Mouse (Mus musculus): Measurements from ENCODE around the gene Col4a2. TPM values are rescaled to one million over a fixed set of nuclear protein-coding genes. Genes with fewer than 3 reads are reported as not detected.

The Col4a2 gene
- polyA plus RNA-seq, 1 experiment: 0.14 TPM

- Histone ChIP-seq H3K4me1 (ENCODE audit: control insufficient read depth) (no peaks in the 10 kb centered on the region), H3K9me3 (ENCODE audit: control insufficient read depth, low read length) (peaks cover 4% of the 10 kb centered on the region), H3K4me3 (replicated peaks) (no peak overlapping the region), H3K27me3 (ENCODE audit: control insufficient read depth) (peaks cover 26% of the 10 kb centered on the region), H3K36me3 (ENCODE audit: control insufficient read depth) (no peaks in the 10 kb centered on the region; the same call in 1 of the 2 replicates)
- TF ChIP-seq GATA1 (IDR thresholded peaks at IDR 0.05; ENCODE audit: low read length) (no peak), TAL1 (IDR thresholded peaks at IDR 0.05; ENCODE audit: low read length) (no peak)
These were observed 158.1 kb downstream of the Col4a2 start for GRCm38 (mm10) chr8:11470694-11471093.

GRCm38 (mm10) chr8:11471309-11471708, 158.7 kb downstream of the Col4a2 start:
- Histone ChIP-seq H3K36me3 (ENCODE audit: control insufficient read depth) (no peaks in the 10 kb centered on the region; the same call in 1 of the 2 replicates), H3K9me3 (ENCODE audit: control insufficient read depth, low read length) (peaks cover 4% of the 10 kb centered on the region), H3K4me3 (replicated peaks) (no peak overlapping the region), H3K4me1 (ENCODE audit: control insufficient read depth) (no peaks in the 10 kb centered on the region), H3K27me3 (ENCODE audit: control insufficient read depth) (peaks cover 32% of the 10 kb centered on the region)
- TF ChIP-seq GATA1 (IDR thresholded peaks at IDR 0.05; ENCODE audit: low read length) (no peak), TAL1 (IDR thresholded peaks at IDR 0.05; ENCODE audit: low read length) (no peak)

- Histone ChIP-seq H3K36me3 (ENCODE audit: control insufficient read depth) (no peaks in the 10 kb centered on the region; the same call in 1 of the 2 replicates), H3K27me3 (ENCODE audit: control insufficient read depth) (peaks cover 50% of the 10 kb centered on the region), H3K4me1 (ENCODE audit: control insufficient read depth) (no peaks in the 10 kb centered on the region), H3K4me3 (replicated peaks) (no peak overlapping the region), H3K9me3 (ENCODE audit: control insufficient read depth, low read length) (no peaks in the 10 kb centered on the region; the same call in 1 of the 2 replicates)
- TF ChIP-seq TAL1 (IDR thresholded peaks at IDR 0.05; ENCODE audit: low read length) (no peak), GATA1 (IDR thresholded peaks at IDR 0.05; ENCODE audit: low read length) (no peak)
These were observed 160.5 kb downstream of the Col4a2 start for GRCm38 (mm10) chr8:11473072-11473471.

- Histone ChIP-seq H3K9me3 (ENCODE audit: control insufficient read depth, low read length) (no peaks in the 10 kb centered on the region; the same call in 1 of the 2 replicates), H3K36me3 (ENCODE audit: control insufficient read depth) (no peaks in the 10 kb centered on the region), H3K4me3 (replicated peaks) (no peak overlapping the region), H3K27me3 (ENCODE audit: control insufficient read depth) (peaks cover 73% of the 10 kb centered on the region), H3K4me1 (ENCODE audit: control insufficient read depth) (peaks cover 4% of the 10 kb centered on the region)
- TF ChIP-seq TAL1 (IDR thresholded peaks at IDR 0.05; ENCODE audit: low read length) (no peak), GATA1 (IDR thresholded peaks at IDR 0.05; ENCODE audit: low read length) (no peak)
These were observed 162.8 kb downstream of the Col4a2 start for GRCm38 (mm10) chr8:11475397-11475796.

- H3K4me1 ChIP-seq (ENCODE audit: control insufficient read depth): peaks cover 4% of the 10 kb centered on the region
- no peaks in the 10 kb centered on the region; the same call in 1 of the 2 replicates for H3K9me3 ChIP-seq (ENCODE audit: control insufficient read depth, low read length)
- TF ChIP-seq TAL1 (IDR thresholded peaks at IDR 0.05; ENCODE audit: low read length) (no peak), GATA1 (IDR thresholded peaks at IDR 0.05; ENCODE audit: low read length) (no peak)
- H3K36me3 ChIP-seq (ENCODE audit: control insufficient read depth): no peaks in the 10 kb centered on the region
- no peak overlapping the region for H3K4me3 ChIP-seq (replicated peaks)
- peaks cover 78% of the 10 kb centered on the region for H3K27me3 ChIP-seq (ENCODE audit: control insufficient read depth)
These were observed 163.3 kb downstream of the Col4a2 start for GRCm38 (mm10) chr8:11475876-11476275.

- Histone ChIP-seq H3K36me3 (ENCODE audit: control insufficient read depth) (no peaks in the 10 kb centered on the region), H3K27me3 (ENCODE audit: control insufficient read depth) (peaks cover 83% of the 10 kb centered on the region), H3K4me1 (ENCODE audit: control insufficient read depth) (peaks cover 4% of the 10 kb centered on the region), H3K9me3 (ENCODE audit: control insufficient read depth, low read length) (no peaks in the 10 kb centered on the region; the same call in 1 of the 2 replicates), H3K4me3 (replicated peaks) (peak overlapping the region; percentile 18)
- TF ChIP-seq GATA1 (IDR thresholded peaks at IDR 0.05; ENCODE audit: low read length) (no peak), TAL1 (IDR thresholded peaks at IDR 0.05; ENCODE audit: low read length) (no peak)
These were observed 164.0 kb downstream of the Col4a2 start for GRCm38 (mm10) chr8:11476338-11477177.

- no peak for TF ChIP-seq GATA1 (IDR thresholded peaks at IDR 0.05; ENCODE audit: low read length)
- no peak for TF ChIP-seq TAL1 (IDR thresholded peaks at IDR 0.05; ENCODE audit: low read length)
- peak overlapping the region; percentile 18 for H3K4me3 ChIP-seq (replicated peaks)
- no peaks in the 10 kb centered on the region for H3K36me3 ChIP-seq (ENCODE audit: control insufficient read depth)
These were observed 164.6 kb downstream of the Col4a2 start for GRCm38 (mm10) chr8:11477178-11477553.

GRCm38 (mm10) chr8:11477811-11478761, 165.5 kb downstream of the Col4a2 start, which contains the start of gene Rab20:
Gene Rab20, minus strand, starts transcription at chr8:11478710.
- Histone ChIP-seq H3K27me3 (ENCODE audit: control insufficient read depth) (peaks cover 90% of the 10 kb centered on the region), H3K36me3 (ENCODE audit: control insufficient read depth) (no peaks in the 10 kb centered on the region), H3K4me1 (ENCODE audit: control insufficient read depth) (peaks cover 4% of the 10 kb centered on the region), H3K4me3 (replicated peaks) (peak within 1 kb of the TSS; percentile 56), H3K9me3 (ENCODE audit: control insufficient read depth, low read length) (no peaks in the 10 kb centered on the region; the same call in 1 of the 2 replicates)
- no peak for TF ChIP-seq GATA1 (IDR thresholded peaks at IDR 0.05; ENCODE audit: low read length)
- TF ChIP-seq TAL1 (IDR thresholded peaks at IDR 0.05; ENCODE audit: low read length): no peak

More at GRCm38 (mm10) chr8:11477178-11477553, 164.6 kb downstream of the Col4a2 start:
- Histone ChIP-seq H3K9me3 (ENCODE audit: control insufficient read depth, low read length) (no peaks in the 10 kb centered on the region; the same call in 1 of the 2 replicates), H3K4me1 (ENCODE audit: control insufficient read depth) (peaks cover 4% of the 10 kb centered on the region), H3K27me3 (ENCODE audit: control insufficient read depth) (peaks cover 89% of the 10 kb centered on the region)

Measured in erythroblast, embryonic 14.5 days (primary cell).